Mouse (Mus musculus) left cerebral cortex, adult 9 months (tissue): Measurements from ENCODE around the gene Gm49711.
"Not testable (repeated sequence)": the region's sequence is repeated elsewhere in the genome, so short reads cannot be mapped to it uniquely, and the experiment has no call there.

Source experiments
- DNase-seq, 2 experiments: peaks; one replicate each; pipeline ENCODE4 v3.0.0; 2022; ENCODE audit warnings: low spot score in 2 of 2

The Gm49711 gene

GRCm38 (mm10) chr16:92179306-92179705, 121.2 kb downstream of the Gm49711 start:
- no peak for DNase-seq

DNA sequence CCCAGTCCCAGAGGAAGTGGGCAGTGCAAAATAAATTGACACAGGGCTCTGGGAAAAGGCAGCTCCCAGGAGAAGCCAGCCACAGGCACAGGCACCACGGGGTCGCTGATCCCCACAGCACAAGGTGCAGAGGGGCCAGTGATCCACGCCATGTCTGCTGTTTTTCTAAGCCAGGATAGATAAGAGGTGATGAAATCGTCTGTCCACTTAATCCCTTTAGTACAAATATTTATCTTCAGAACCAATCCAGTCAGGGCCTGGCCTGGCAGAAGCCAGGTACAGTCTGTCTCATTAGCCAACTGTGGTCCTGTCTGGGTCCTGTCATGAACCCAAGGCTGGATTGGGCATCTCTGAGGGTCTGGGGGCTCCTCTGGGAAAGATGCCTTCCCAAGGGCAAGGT, 125.4 kb downstream of the Gm49711 start:
- no peak for DNase-seq

DNA sequence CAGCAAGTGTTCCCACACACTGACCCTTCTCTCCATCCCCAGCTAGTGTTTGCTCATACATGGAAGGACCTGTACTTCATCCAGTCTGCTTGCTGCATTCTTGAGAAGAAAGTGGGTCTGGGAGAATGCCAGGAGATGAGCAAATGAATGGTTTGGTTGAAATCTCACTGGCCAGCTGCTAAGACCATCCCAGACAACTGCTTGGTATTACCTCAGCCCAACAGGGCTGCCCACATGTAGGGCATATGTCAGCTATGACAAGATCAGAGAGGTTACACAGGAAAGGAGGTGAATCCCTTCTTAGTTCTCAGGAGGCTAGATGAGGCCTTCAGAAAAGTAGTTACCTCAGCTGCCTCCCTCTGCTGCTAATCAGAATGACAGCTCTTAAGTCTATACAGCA, 132.5 kb downstream of the Gm49711 start:
- DNase-seq, result no peak

DNA sequence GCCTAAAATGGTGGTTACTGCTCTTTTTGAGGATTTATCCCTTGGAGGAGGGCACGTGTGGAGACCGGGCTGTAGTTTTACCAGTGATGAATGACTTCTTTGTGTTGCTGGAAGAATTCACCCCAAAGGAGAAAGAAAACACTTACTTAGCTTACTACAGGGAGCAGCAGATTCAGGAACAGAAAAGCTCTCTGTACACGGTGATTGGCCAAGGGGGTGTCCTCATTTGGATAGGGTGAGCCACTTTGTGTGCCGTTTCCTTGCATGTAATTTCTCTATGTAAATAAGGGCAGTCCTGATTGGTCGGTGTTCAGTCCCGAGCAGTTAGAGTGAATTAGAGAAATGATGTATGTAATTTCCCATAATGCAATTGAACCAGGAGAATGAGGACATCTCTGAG, 137.0 kb downstream of the Gm49711 start:
- DNase-seq, result no peak

- no peak for DNase-seq
Observed at GRCm38 (mm10) chr16:92196741-92197331, 138.7 kb downstream of the Gm49711 start.

DNA sequence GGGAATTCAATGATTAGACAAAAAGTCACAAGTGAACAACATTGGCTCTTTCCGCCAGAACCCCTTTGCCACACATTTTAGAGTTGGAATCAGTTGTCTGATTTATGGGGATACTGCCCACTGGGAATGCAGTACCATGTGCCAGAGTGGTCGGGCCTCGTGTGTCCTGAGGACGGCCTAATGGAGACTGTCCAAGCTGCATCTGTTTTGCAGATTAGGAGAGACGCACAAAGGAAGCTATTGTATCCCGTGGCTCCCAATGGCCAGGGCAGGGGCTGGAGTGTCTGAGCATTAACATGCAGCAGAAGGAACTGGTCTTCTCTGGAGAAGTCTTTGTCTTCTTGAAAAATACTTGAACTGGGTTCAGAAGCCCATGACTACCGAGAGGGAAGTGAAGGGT, 142.5 kb downstream of the Gm49711 start:
- peak in 1 of 2 experiments; percentile 24 for DNase-seq

DNA sequence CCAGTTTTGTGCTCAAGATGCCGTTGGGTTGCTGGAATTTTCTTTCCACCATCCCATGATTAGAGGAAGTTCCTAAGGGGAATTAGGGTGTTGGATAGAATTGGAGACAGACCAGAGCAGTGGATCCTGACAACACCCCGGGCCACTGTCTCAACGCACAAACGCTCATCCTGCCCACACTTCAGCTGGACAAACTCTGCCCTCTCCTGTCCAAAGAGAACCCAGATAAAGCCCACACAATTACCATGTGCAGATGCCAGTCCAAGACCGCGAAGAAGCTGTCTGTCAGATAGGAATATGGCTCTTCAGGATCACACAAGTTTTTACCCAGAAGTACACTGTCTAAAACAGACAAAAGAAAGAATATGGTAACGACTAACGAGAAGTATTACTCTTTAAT, 145.5 kb downstream of the Gm49711 start:
- DNase-seq, result no peak

- no peak for DNase-seq
Observed at GRCm38 (mm10) chr16:92209291-92209781, 151.2 kb downstream of the Gm49711 start.

GRCm38 (mm10) chr16:92210316-92210715, 152.2 kb downstream of the Gm49711 start:
- DNase-seq, result not testable (repeated sequence)

DNA sequence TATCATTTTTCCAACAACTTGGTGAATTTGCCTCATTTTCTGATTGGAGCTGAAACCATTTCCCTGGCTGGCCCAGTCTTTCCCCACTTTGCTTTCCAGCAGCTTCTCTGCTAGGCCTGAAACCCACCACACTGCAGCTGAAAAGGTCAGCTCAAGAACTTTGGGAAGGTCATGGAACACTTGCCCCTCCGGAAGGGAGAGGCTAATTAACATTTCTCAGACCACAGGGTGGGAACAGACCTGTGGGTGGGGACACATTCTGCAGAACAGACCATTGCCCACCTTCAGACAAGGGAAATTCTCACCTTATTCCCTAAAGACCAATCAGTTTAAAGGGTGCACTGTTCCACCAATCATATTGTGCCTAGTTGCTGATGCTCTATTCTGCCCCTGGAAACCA, 155.8 kb downstream of the Gm49711 start:
- not testable (repeated sequence) for DNase-seq

- DNase-seq, result no peak
Observed at GRCm38 (mm10) chr16:92215599-92216390, 157.7 kb downstream of the Gm49711 start.

GRCm38 (mm10) chr16:92220754-92221153, 162.6 kb downstream of the Gm49711 start:
- no peak for DNase-seq

GRCm38 (mm10) chr16:92228332-92228919, 170.3 kb downstream of the Gm49711 start:
- no peak for DNase-seq

DNA sequence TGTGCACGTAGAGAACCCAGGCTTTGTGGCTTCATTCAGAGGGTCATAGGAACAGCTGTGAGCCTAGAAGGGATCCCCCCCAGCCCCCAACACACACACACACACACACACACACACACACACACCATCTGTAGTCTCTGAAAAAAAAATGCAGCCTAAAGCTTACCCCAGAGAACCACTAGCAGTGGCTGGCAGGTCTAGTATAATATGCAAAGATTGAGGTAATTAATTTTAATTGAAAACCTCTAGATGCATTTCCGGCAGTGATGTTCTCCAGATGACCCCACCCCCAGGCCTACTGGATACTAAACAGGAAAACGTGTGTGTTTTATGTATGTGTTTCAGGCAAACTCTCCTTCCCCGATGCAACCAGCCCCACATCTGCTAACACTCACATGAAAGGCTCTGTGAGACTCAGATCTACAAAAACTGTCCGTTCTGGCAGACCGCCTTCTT, 172.4 kb downstream of the Gm49711 start:
- no peak for DNase-seq

- DNase-seq, result no peak
Observed at GRCm38 (mm10) chr16:92234530-92234929, 176.4 kb downstream of the Gm49711 start.

DNA sequence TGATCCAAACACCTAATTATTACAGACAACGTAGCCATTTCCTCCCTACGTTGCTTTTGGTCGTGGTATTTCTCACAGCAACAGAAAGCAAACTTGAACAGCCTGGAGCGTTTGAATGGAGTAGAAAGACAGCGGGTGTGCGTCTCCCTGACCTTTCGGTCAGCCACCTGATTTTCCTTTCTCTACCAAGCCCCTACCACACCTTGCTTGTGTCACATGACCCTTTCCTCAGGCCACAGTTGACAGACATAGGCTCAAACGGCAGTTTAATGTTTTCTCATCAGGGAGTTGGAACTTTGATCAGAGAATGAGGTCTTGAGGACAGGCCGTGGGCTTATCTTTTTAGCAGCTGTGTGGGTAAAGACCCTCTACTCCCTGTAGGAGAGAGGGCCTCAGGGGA, 177.1 kb downstream of the Gm49711 start:
- DNase-seq, result no peak
